Mouse (Mus musculus): ENCODE results near the gene Nat8f2. TPM values are rescaled to one million over a fixed set of nuclear protein-coding genes. Genes with fewer than 3 reads are reported as not detected.
"Not testable (repeated sequence)": the region's sequence is repeated elsewhere in the genome, so short reads cannot be mapped to it uniquely, and the experiment has no call there.

Nat8f2 gene
- polyA plus RNA-seq (2014; fragmentation: Nextera tagmentation; extraction: Ambion mirVana) = not detected in 2 replicates

- DNase-seq (ENCODE audit: low spot score); H3K9ac ChIP-seq (replicated peaks; ENCODE audit: low read length); H3K27ac ChIP-seq (replicated peaks; ENCODE audit: low read depth, low read length); H3K9me3 ChIP-seq (replicated peaks; ENCODE audit: control insufficient read depth, low read length); H3K4me2 ChIP-seq (ENCODE audit: low read depth, low read length); ATAC-seq (replicated peaks; ENCODE audit: insufficient number of reproducible peaks, low FRiP score, low TSS enrichment, low read depth); H3K27me3 ChIP-seq (ENCODE audit: control insufficient read depth, insufficient read depth, low read length); H3K36me3 ChIP-seq (replicated peaks; ENCODE audit: control insufficient read depth, insufficient read depth, low read depth, low read length); H3K4me3 ChIP-seq (ENCODE audit: low read depth, low read length); H3K4me1 ChIP-seq (ENCODE audit: control insufficient read depth, insufficient read depth, low read length): not testable (repeated sequence)
- 88% methylated on average over 5 of the region's 5 CpGs for WGBS
These were observed at the start of gene Nat8f2 for GRCm38 (mm10) chr6:85869006-85869405. TSS of gene Nat8f2 (minus strand) at chr6:85869158.

- H3K27ac ChIP-seq (replicated peaks; ENCODE audit: low read depth, low read length); H3K27me3 ChIP-seq (ENCODE audit: control insufficient read depth, insufficient read depth, low read length); ATAC-seq (replicated peaks; ENCODE audit: insufficient number of reproducible peaks, low FRiP score, low TSS enrichment, low read depth); H3K9me3 ChIP-seq (replicated peaks; ENCODE audit: control insufficient read depth, low read length); DNase-seq (ENCODE audit: low spot score); H3K4me1 ChIP-seq (ENCODE audit: control insufficient read depth, insufficient read depth, low read length); H3K36me3 ChIP-seq (replicated peaks; ENCODE audit: control insufficient read depth, insufficient read depth, low read depth, low read length); H3K4me2 ChIP-seq (ENCODE audit: low read depth, low read length); H3K4me3 ChIP-seq (ENCODE audit: low read depth, low read length); H3K9ac ChIP-seq (replicated peaks; ENCODE audit: low read length): not testable (repeated sequence)
- 92% methylated on average over 3 of the region's 3 CpGs for WGBS
These were observed 49.4 kb upstream of the Nat8f2 start for GRCm38 (mm10) chr6:85918341-85918740.

- ATAC-seq (replicated peaks; ENCODE audit: insufficient number of reproducible peaks, low FRiP score, low TSS enrichment, low read depth) = no peak
- Histone ChIP-seq H3K4me2 (ENCODE audit: low read depth, low read length) (peak overlapping the region; percentile 66), H3K9ac (replicated peaks; ENCODE audit: low read length) (peak overlapping the region; percentile 61), H3K4me3 (ENCODE audit: low read depth, low read length) (peak overlapping the region; percentile 52), H3K4me1 (ENCODE audit: control insufficient read depth, insufficient read depth, low read length) (no peaks in the 10 kb centered on the region), H3K27me3 (ENCODE audit: control insufficient read depth, insufficient read depth, low read length) (no peaks in the 10 kb centered on the region), H3K9me3 (replicated peaks; ENCODE audit: control insufficient read depth, low read length) (no peaks in the 10 kb centered on the region), H3K27ac (replicated peaks; ENCODE audit: low read depth, low read length) (no peak overlapping the region), H3K36me3 (replicated peaks; ENCODE audit: control insufficient read depth, insufficient read depth, low read depth, low read length) (no peaks in the 10 kb centered on the region; the same call in 1 of the 2 replicates)
- no peak for DNase-seq (ENCODE audit: low spot score)
- 82% methylated on average over 6 of the region's 6 CpGs for WGBS
These were observed 47.6 kb upstream of the Nat8f2 start for GRCm38 (mm10) chr6:85916596-85916995.

- peak within 1 kb of the TSS; percentile 66 for H3K4me2 ChIP-seq (ENCODE audit: low read depth, low read length)
- not testable (repeated sequence) for H3K4me1 ChIP-seq (ENCODE audit: control insufficient read depth, insufficient read depth, low read length); H3K36me3 ChIP-seq (replicated peaks; ENCODE audit: control insufficient read depth, insufficient read depth, low read depth, low read length); H3K27me3 ChIP-seq (ENCODE audit: control insufficient read depth, insufficient read depth, low read length); H3K9me3 ChIP-seq (replicated peaks; ENCODE audit: control insufficient read depth, low read length)
- peak within 1 kb of the TSS; percentile 52 for H3K4me3 ChIP-seq (ENCODE audit: low read depth, low read length)
- peak within 1 kb of the TSS; percentile 61 for H3K9ac ChIP-seq (replicated peaks; ENCODE audit: low read length)
- DNase-seq (ENCODE audit: low spot score) (peak; percentile 92), ATAC-seq (replicated peaks; ENCODE audit: insufficient number of reproducible peaks, low FRiP score, low TSS enrichment, low read depth) (peak; percentile 97)
- H3K27ac ChIP-seq (replicated peaks; ENCODE audit: low read depth, low read length) = peak within 1 kb of the TSS; percentile 31; the same call in 1 of the 2 replicates
- 1% methylated on average over 58 of the region's 61 CpGs for WGBS
These were observed 46.9 kb upstream of the Nat8f2 start, which contains the start of gene Nat8f1 for GRCm38 (mm10) chr6:85915539-85916513. TSS of gene Nat8f1 (minus strand) at chr6:85915687.

GRCm38 (mm10) chr6:85915141-85915538 lies 46.2 kb upstream of the Nat8f2 start:
- WGBS = 5% methylated on average over 11 of the region's 11 CpGs
- no peak; the same call in 1 of the 2 replicates for ATAC-seq (replicated peaks; ENCODE audit: insufficient number of reproducible peaks, low FRiP score, low TSS enrichment, low read depth)

GRCm38 (mm10) chr6:85911587-85911986 lies 42.6 kb upstream of the Nat8f2 start, which contains the start of gene Tprkb:
TSS of gene Tprkb (plus strand) at chr6:85911865.
- no peak within 1 kb of the TSS for H3K9ac ChIP-seq (replicated peaks; ENCODE audit: low read length)
- no peaks in the 10 kb centered on the region for H3K36me3 ChIP-seq (replicated peaks; ENCODE audit: control insufficient read depth, insufficient read depth, low read depth, low read length)
- ATAC-seq (replicated peaks; ENCODE audit: insufficient number of reproducible peaks, low FRiP score, low TSS enrichment, low read depth) = no peak
- H3K27me3 ChIP-seq (ENCODE audit: control insufficient read depth, insufficient read depth, low read length) = no peaks in the 10 kb centered on the region
- H3K4me2 ChIP-seq (ENCODE audit: low read depth, low read length) = no peak within 1 kb of the TSS
- 87% methylated on average over 3 of the region's 3 CpGs for WGBS
- H3K27ac ChIP-seq (replicated peaks; ENCODE audit: low read depth, low read length) = no peak within 1 kb of the TSS
- no peaks in the 10 kb centered on the region for H3K4me1 ChIP-seq (ENCODE audit: control insufficient read depth, insufficient read depth, low read length)
- no peak for DNase-seq (ENCODE audit: low spot score)
- no peaks in the 10 kb centered on the region for H3K9me3 ChIP-seq (replicated peaks; ENCODE audit: control insufficient read depth, low read length)
- no peak within 1 kb of the TSS for H3K4me3 ChIP-seq (ENCODE audit: low read depth, low read length)

More at GRCm38 (mm10) chr6:85915141-85915538, 46.2 kb upstream of the Nat8f2 start:
- no peaks in the 10 kb centered on the region for H3K4me1 ChIP-seq (ENCODE audit: control insufficient read depth, insufficient read depth, low read length)
- no peaks in the 10 kb centered on the region for H3K27me3 ChIP-seq (ENCODE audit: control insufficient read depth, insufficient read depth, low read length)
- 0 out of 2 replicates have a peak overlapping the region, but pooled peaks have one; percentile 31 for H3K27ac ChIP-seq (replicated peaks; ENCODE audit: low read depth, low read length)
- DNase-seq (ENCODE audit: low spot score) = no peak
- H3K9ac ChIP-seq (replicated peaks; ENCODE audit: low read length) = peak overlapping the region; percentile 61
- H3K36me3 ChIP-seq (replicated peaks; ENCODE audit: control insufficient read depth, insufficient read depth, low read depth, low read length) = no peaks in the 10 kb centered on the region
- peak overlapping the region; percentile 52 for H3K4me3 ChIP-seq (ENCODE audit: low read depth, low read length)
- H3K9me3 ChIP-seq (replicated peaks; ENCODE audit: control insufficient read depth, low read length) = no peaks in the 10 kb centered on the region
- peak overlapping the region; percentile 66 for H3K4me2 ChIP-seq (ENCODE audit: low read depth, low read length)

- Histone ChIP-seq H3K4me3 (ENCODE audit: low read depth, low read length) (no peak overlapping the region), H3K27me3 (ENCODE audit: control insufficient read depth, insufficient read depth, low read length) (no peaks in the 10 kb centered on the region), H3K4me2 (ENCODE audit: low read depth, low read length) (no peak overlapping the region), H3K27ac (replicated peaks; ENCODE audit: low read depth, low read length) (no peak overlapping the region), H3K9ac (replicated peaks; ENCODE audit: low read length) (no peak overlapping the region), H3K4me1 (ENCODE audit: control insufficient read depth, insufficient read depth, low read length) (no peaks in the 10 kb centered on the region), H3K36me3 (replicated peaks; ENCODE audit: control insufficient read depth, insufficient read depth, low read depth, low read length) (no peaks in the 10 kb centered on the region), H3K9me3 (replicated peaks; ENCODE audit: control insufficient read depth, low read length) (no peaks in the 10 kb centered on the region)
- no peak for ATAC-seq (replicated peaks; ENCODE audit: insufficient number of reproducible peaks, low FRiP score, low TSS enrichment, low read depth)
- 100% methylated on average over 1 of the region's 1 CpGs for WGBS
- no peak for DNase-seq (ENCODE audit: low spot score)
These were observed 40.7 kb upstream of the Nat8f2 start for GRCm38 (mm10) chr6:85909704-85910103.

GRCm38 (mm10) chr6:85908341-85908740 lies 39.4 kb upstream of the Nat8f2 start:
- DNase-seq (ENCODE audit: low spot score) = no peak
- WGBS = 72% methylated on average over 3 of the region's 3 CpGs
- no peaks in the 10 kb centered on the region for H3K4me1 ChIP-seq (ENCODE audit: control insufficient read depth, insufficient read depth, low read length)
- H3K9me3 ChIP-seq (replicated peaks; ENCODE audit: control insufficient read depth, low read length) = no peaks in the 10 kb centered on the region
- H3K27me3 ChIP-seq (ENCODE audit: control insufficient read depth, insufficient read depth, low read length) = no peaks in the 10 kb centered on the region
- ATAC-seq (replicated peaks; ENCODE audit: insufficient number of reproducible peaks, low FRiP score, low TSS enrichment, low read depth) = no peak
- no peaks in the 10 kb centered on the region for H3K36me3 ChIP-seq (replicated peaks; ENCODE audit: control insufficient read depth, insufficient read depth, low read depth, low read length)
- H3K27ac ChIP-seq (replicated peaks; ENCODE audit: low read depth, low read length) = no peak overlapping the region
- no peak overlapping the region for H3K9ac ChIP-seq (replicated peaks; ENCODE audit: low read length)
- H3K4me3 ChIP-seq (ENCODE audit: low read depth, low read length) = no peak overlapping the region
- no peak overlapping the region for H3K4me2 ChIP-seq (ENCODE audit: low read depth, low read length)
